Mouse (Mus musculus): ENCODE results near the gene Sema5a. TPM values are rescaled to one million over a fixed set of nuclear protein-coding genes. Genes with fewer than 3 reads are reported as not detected.

Sema5a gene
- polyA plus RNA-seq, 1 experiment = 14.0 TPM

DNA sequence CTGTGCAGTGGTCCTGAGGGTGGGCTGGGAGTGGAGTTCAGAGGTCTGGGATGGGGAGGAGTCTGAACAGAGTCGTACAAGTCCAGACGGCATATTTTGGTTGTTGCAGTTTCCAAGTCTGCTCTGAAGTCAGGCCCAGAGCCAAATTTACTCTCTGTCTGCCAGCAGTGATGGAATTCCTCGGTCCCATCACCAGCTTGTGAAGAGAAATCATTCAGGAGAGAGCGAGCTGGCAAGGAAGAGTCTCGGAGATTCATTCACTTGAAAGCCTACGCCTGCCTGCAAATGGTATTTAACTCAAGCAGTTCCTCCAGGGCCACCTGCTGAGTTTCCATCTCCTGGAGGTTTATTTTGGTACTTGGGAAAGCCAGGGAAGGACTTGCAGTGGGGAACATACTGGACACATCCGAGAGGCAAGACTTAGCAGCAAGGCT is 13.3 kb downstream of the Sema5a start:
- TF ChIP-seq CTCF (IDR thresholded peaks at IDR 0.05; ENCODE audit: borderline replicate concordance, extremely low read depth, insufficient read depth, insufficient read length) (no peak), POLR2A (IDR thresholded peaks at IDR 0.05; ENCODE audit: borderline replicate concordance, extremely low read depth, insufficient read depth, insufficient read length, poor library complexity, severe bottlenecking) (no peak)
- DNase-seq (ENCODE audit: low read depth) = peak; percentile 80

DNA sequence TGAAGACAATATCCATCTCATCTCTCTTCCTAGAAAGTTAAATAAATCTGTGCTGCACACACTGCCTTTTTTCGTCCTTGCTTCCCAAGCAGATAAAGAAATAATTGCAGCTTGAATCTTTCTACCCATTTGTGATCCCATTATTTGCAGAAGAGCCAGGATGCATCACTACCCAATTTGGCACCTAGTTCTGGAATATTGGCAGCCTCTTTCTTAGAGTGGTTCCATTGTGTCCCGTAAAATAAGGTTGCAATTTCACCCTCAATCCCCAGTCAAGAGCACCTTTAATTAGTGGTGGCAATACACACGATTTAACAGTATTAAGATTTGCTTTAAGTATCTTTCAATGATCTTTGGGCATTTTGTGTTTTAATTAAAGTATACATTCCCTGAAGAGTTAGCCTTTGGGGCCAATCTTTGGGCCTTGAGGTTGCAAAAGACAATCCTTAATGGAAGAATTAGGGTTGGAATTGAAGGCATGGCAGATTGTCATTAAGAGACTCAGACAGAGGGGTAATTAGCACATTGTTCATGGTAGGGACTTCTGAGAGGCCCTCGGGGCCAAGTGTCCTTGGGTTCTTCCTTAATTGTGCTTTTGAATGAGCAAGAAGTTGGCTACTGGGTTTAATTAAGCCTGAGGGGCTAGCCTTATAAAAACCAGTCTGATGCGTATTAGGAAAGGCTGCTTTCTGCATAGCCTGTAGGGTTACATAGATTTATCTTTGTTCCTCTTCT is 14.9 kb downstream of the Sema5a start:
- TF ChIP-seq POLR2A (IDR thresholded peaks at IDR 0.05; ENCODE audit: borderline replicate concordance, extremely low read depth, insufficient read depth, insufficient read length, poor library complexity, severe bottlenecking) (no peak), CTCF (IDR thresholded peaks at IDR 0.05; ENCODE audit: borderline replicate concordance, extremely low read depth, insufficient read depth, insufficient read length) (no peak)
- DNase-seq (ENCODE audit: low read depth) = peak; percentile 82

- no peak for TF ChIP-seq CTCF (IDR thresholded peaks at IDR 0.05; ENCODE audit: borderline replicate concordance, extremely low read depth, insufficient read depth, insufficient read length)
- TF ChIP-seq POLR2A (IDR thresholded peaks at IDR 0.05; ENCODE audit: borderline replicate concordance, extremely low read depth, insufficient read depth, insufficient read length, poor library complexity, severe bottlenecking) = no peak
- peak; percentile 51 for DNase-seq (ENCODE audit: low read depth)
These were observed 16.3 kb downstream of the Sema5a start for GRCm38 (mm10) chr15:32260942-32261341.

DNA sequence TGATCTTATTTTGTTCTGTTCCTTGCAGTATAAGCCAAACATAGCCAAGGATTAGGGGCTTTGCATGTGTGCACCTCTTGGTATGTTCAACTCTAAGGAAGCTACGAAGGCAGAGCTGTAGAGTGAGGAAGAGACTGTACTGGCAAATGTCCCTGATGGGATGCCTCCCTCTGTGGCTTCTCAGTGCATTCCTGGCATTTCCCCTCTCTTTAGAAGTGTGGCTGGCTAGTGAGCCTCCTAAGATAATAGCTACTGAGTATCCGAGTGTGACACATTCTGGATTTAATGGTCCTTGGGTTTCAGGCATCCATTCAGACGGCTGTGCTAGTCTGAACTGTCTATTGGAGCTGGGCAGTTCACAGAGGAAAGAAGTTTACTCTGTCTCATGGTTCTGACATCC is 19.0 kb downstream of the Sema5a start:
- no peak for DNase-seq (ENCODE audit: low read depth)
- no peak for TF ChIP-seq POLR2A (IDR thresholded peaks at IDR 0.05; ENCODE audit: borderline replicate concordance, extremely low read depth, insufficient read depth, insufficient read length, poor library complexity, severe bottlenecking)
- no peak for TF ChIP-seq CTCF (IDR thresholded peaks at IDR 0.05; ENCODE audit: borderline replicate concordance, extremely low read depth, insufficient read depth, insufficient read length)

- no peak for DNase-seq (ENCODE audit: low read depth)
- TF ChIP-seq CTCF (IDR thresholded peaks at IDR 0.05; ENCODE audit: borderline replicate concordance, extremely low read depth, insufficient read depth, insufficient read length) = no peak
- TF ChIP-seq POLR2A (IDR thresholded peaks at IDR 0.05; ENCODE audit: borderline replicate concordance, extremely low read depth, insufficient read depth, insufficient read length, poor library complexity, severe bottlenecking) = no peak
These were observed 20.3 kb downstream of the Sema5a start for GRCm38 (mm10) chr15:32264822-32265377.

DNA sequence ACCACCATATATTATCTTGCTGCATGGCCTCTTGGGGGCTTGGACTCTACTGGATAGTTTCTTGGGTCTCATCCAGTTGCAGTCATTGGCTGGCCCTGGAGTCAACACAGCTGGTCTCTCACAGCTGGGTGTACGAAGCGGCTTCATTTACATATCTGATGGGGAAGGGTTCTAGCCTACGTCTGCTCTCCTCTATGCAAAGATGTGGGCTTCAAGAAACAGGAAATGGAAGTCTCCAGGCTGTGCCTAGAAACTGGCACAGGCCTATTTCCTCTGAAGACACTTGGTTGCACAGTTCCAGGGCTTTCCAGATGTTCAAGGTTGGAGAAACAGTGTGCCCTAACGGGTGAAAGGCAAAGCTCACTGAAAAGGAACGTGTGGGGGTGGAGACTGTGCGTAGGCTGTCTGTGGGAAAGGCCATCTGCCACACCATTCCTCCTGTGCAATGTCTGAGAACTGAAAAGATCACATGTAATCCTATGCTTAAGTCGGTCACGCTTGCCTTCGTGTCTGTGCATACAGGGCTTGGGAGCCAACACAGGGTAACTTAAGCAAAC is 20.8 kb downstream of the Sema5a start:
- DNase-seq (ENCODE audit: low read depth) = peak; percentile 51
- no peak for TF ChIP-seq POLR2A (IDR thresholded peaks at IDR 0.05; ENCODE audit: borderline replicate concordance, extremely low read depth, insufficient read depth, insufficient read length, poor library complexity, severe bottlenecking)
- no peak for TF ChIP-seq CTCF (IDR thresholded peaks at IDR 0.05; ENCODE audit: borderline replicate concordance, extremely low read depth, insufficient read depth, insufficient read length)

DNA sequence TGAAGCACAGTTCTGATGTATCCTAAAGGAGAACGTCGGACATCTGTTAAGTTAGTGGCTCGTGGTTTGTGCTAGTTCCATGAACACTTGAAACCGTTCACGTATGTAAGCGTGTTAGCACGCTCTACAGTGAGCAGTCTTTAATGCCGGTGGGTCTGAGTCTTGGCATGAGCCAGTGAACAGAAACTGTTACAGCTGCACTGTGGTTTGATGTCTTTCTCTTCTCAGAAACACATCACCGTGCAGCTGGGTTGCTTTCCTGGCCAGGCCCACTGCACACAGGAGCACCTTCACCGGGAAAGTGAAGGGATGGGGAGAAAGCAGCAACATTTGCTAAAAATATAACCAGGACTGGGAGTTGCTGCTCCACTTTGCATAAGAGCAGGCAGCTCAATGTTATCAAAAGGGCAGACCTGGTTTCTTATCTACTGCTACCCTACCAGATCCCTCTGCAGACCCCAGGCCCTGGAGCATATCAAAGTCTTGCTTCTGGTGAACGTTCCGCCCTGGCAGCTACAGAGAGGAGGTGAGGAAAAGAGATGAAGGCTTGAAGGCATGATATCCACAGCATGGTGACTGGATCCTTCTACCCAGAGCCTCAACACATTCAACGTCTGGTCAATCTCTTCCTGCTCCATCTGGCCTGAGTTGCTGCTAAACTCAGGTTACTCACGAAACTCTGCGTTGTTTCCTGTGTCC is 21.7 kb downstream of the Sema5a start:
- no peak for TF ChIP-seq POLR2A (IDR thresholded peaks at IDR 0.05; ENCODE audit: borderline replicate concordance, extremely low read depth, insufficient read depth, insufficient read length, poor library complexity, severe bottlenecking)
- TF ChIP-seq CTCF (IDR thresholded peaks at IDR 0.05; ENCODE audit: borderline replicate concordance, extremely low read depth, insufficient read depth, insufficient read length) = no peak
- DNase-seq (ENCODE audit: low read depth) = no peak

DNA sequence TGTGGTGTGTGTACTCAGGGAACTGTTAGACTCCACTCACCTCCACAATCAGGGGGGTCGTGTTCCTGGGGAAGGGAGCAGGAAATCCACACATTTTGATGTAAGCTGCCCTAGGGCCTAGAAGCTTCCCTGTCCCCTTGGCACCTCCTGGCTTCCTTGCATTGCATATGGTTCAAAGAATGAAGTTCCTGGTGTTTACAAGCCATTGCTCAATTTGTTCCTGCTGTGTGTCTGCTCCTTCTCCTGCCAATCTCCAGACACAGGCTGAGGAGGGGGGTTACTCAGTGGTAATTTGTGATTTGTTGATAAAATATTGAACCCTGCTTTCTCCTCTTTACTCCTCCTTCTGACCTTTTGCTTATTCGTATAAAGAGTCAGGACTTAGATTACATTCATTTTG is 25.5 kb downstream of the Sema5a start:
- peak; percentile 21 for DNase-seq (ENCODE audit: low read depth)
- no peak for TF ChIP-seq CTCF (IDR thresholded peaks at IDR 0.05; ENCODE audit: borderline replicate concordance, extremely low read depth, insufficient read depth, insufficient read length)
- TF ChIP-seq POLR2A (IDR thresholded peaks at IDR 0.05; ENCODE audit: borderline replicate concordance, extremely low read depth, insufficient read depth, insufficient read length, poor library complexity, severe bottlenecking) = no peak

- no peak for DNase-seq (ENCODE audit: low read depth)
- TF ChIP-seq CTCF (IDR thresholded peaks at IDR 0.05; ENCODE audit: borderline replicate concordance, extremely low read depth, insufficient read depth, insufficient read length) (no peak), POLR2A (IDR thresholded peaks at IDR 0.05; ENCODE audit: borderline replicate concordance, extremely low read depth, insufficient read depth, insufficient read length, poor library complexity, severe bottlenecking) (no peak)
These were observed 29.3 kb downstream of the Sema5a start for GRCm38 (mm10) chr15:32273925-32274324.

- no peak for DNase-seq (ENCODE audit: low read depth)
- TF ChIP-seq CTCF (IDR thresholded peaks at IDR 0.05; ENCODE audit: borderline replicate concordance, extremely low read depth, insufficient read depth, insufficient read length) (no peak), POLR2A (IDR thresholded peaks at IDR 0.05; ENCODE audit: borderline replicate concordance, extremely low read depth, insufficient read depth, insufficient read length, poor library complexity, severe bottlenecking) (no peak)
These were observed 30.4 kb downstream of the Sema5a start for GRCm38 (mm10) chr15:32275020-32275419.

DNA sequence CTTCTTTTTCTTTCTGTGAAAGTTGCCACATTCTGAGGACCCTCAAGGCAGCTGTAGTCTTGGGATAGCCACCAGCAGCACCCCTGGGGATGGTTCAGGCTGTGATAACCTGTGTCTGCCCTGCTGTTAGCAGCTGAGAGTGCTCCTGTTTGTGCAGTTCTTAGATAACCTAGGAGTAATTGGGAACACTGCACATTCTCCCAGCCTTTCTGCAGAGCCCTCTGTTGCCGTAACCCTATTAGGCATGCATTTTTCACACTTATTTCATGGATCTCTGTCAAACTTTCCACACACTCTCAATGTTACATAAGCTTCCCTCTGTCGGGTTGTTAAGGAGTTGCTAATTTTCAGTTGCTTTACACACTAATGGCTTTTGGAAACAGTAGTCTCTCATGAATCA is 34.0 kb downstream of the Sema5a start:
- no peak for TF ChIP-seq POLR2A (IDR thresholded peaks at IDR 0.05; ENCODE audit: borderline replicate concordance, extremely low read depth, insufficient read depth, insufficient read length, poor library complexity, severe bottlenecking)
- TF ChIP-seq CTCF (IDR thresholded peaks at IDR 0.05; ENCODE audit: borderline replicate concordance, extremely low read depth, insufficient read depth, insufficient read length) = no peak
- peak; percentile 75 for DNase-seq (ENCODE audit: low read depth)

Measured in brain, embryonic 14.5 days (tissue).